Mouse (Mus musculus) bone marrow, adult 2 months (tissue): Measurements from ENCODE around the gene Selplg.

Experiments used
- CTCF ChIP-seq: fragments of 200-500 bp; IDR thresholded peaks from 2 replicates; pipeline ENCODE4 v1.5.1; 2011; ENCODE audit warnings: low read length, control low read depth; ENCODE audit not compliant: control insufficient read depth, insufficient read depth
- POLR2A ChIP-seq: fragments of 200-500 bp; IDR thresholded peaks from 2 replicates; pipeline ENCODE4 v1.6.1; 2011; ENCODE audit warnings: low read depth, mild to moderate bottlenecking, control low read depth, low read length, borderline replicate concordance; ENCODE audit not compliant: control insufficient read depth

- TF ChIP-seq CTCF = peak; percentile 99
- no peak for TF ChIP-seq POLR2A
Observed at GRCm38 (mm10) chr5:113773664-113774063, 58.8 kb downstream of the Selplg start.
